Mouse (Mus musculus) left cerebral cortex, adult 2 months (tissue): ENCODE data around the gene Dis3. TPM values are rescaled to one million over a fixed set of nuclear protein-coding genes. Genes with fewer than 3 reads are reported as not detected.

Source experiments
- DNase-seq, 2 experiments: peaks; one replicate each; pipeline ENCODE4 v3.0.0; 2021 to 2022; ENCODE audit warnings: low spot score in 2 of 2, mixed read lengths in 1 of 2; ENCODE audit errors: extremely low spot score in 1 of 2
- H3K27ac ChIP-seq: fragments of 200-600 bp; 2 replicates; pipeline ENCODE4 v1.8.1; 2022
- H3K4me3 ChIP-seq: fragments of 200-600 bp; 2 replicates; pipeline ENCODE4 v1.8.1; 2022
- CTCF ChIP-seq: fragments of 200-600 bp; IDR thresholded peaks from 2 replicates; pipeline ENCODE4 v1.8.1; 2022; ENCODE audit warnings: antibody characterized with exemption, mild to moderate bottlenecking, moderate library complexity
- intact Hi-C: fragments of 180-260 bp; cut with DNase I; formaldehyde crosslinking; loops from one replicate; pipeline ENCODE4 v1.15.1; 2025
- total RNA-seq, 2 experiments: library from RNA; stranded (reverse); gene quantifications; 2 replicates each; pipeline ENCODE4 v1.2.3; 2021

Dis3 gene
- total RNA-seq, 2 experiments from 2014 or later: 17.7 to 18.7 TPM

DNA sequence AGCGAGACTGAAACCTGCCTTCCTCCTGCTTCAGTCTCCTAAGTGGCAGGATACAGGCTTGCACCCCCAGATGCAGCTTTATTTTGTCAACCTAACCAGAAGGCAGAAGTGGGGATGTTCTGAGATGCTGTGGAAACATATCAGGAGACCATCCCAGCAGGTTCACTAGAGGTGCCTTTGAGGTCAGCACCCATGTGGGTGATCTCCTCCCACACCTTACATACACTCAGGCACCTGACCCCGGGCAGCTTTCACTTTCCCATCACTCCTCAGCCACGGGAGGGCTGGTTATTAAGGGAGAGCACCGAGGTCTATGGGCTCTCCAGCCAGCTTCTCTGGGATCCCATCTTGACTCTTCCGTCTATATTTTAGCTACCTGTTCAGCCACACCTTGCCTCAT, 67.0 kb downstream of the Dis3 start:
- Histone ChIP-seq H3K27ac (no peak overlapping the region), H3K4me3 (no peak overlapping the region)
- TF ChIP-seq CTCF: no peak
- DNase-seq: no peak
- intact Hi-C loops: no loop called here

DNA sequence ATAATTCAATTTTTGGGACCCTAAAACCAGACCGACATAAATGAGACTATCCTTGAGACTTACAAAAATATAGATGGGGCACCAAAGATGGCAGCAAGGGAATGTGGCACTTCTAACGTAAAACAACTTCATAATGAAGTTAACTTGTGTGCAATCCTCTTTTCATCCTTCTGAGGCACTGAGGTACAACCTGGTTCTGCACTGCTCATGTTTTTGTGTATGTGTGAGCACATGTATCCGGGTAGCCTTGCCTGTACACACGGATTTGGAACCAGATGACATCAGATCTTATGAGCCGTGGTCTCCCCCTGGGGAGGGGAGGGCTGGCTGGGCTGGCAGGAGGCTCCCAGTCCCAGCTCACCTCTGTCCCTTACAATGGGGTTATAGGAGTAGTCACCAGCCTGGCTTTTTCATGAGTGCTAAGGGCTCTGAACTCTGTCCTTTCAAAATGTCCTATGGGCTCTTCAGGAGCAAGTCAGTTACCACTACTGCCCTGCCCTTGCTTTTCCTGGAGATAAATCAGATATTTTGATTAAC, 68.2 kb downstream of the Dis3 start:
- DNase-seq: no peak
- intact Hi-C loops: no loop called here
- no peak for TF ChIP-seq CTCF
- no peak overlapping the region for H3K4me3 ChIP-seq
- H3K27ac ChIP-seq: no peak overlapping the region

DNA sequence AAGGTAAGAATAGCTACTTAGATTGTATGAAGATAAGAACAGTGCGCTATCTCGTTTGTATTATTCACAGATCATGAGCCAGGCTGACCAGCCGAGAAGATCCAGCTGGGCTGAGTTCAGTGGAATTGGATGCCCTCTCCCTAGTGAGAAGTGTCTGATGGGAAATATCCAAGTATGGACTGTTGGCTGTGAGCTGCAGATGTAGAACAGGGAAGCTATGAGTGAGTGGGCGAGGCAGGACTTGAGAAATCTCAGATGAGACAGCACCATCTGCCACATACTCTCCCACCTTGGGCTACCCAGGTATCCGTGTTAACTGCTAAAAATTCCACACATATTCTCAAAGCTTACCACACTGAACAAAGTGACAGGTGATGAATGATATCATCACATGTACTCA, 69.6 kb downstream of the Dis3 start:
- intact Hi-C loops: no loop called here
- H3K27ac ChIP-seq: no peak overlapping the region
- no peak for DNase-seq
- H3K4me3 ChIP-seq: no peak overlapping the region
- no peak for TF ChIP-seq CTCF

Other genes with a start within 250 kb of the Dis3 start
- gene Rpl36a-ps1, start 105.5 kb downstream of the Dis3 start, total RNA-seq: 1 to 10 TPM in 1 of 2 experiments, not detected in 1; 3.2 TPM
- 10 to 100 TPM; 65.5 to 67.0 TPM for gene Mzt1, start 53.6 kb downstream of the Dis3 start, total RNA-seq
- 1 to 10 TPM; 2.6 to 4.1 TPM for gene Bora, start 53.5 kb downstream of the Dis3 start, total RNA-seq
- gene Pibf1, start 346 bp downstream of the Dis3 start, total RNA-seq: 10 to 100 TPM; 13.6 to 15.0 TPM
- 10 to 100 TPM; 16.4 to 16.5 TPM for gene Klf5, start 198.9 kb upstream of the Dis3 start, total RNA-seq